Mouse (Mus musculus): ENCODE measurements around the gene Hras.

The Hras gene

DNA sequence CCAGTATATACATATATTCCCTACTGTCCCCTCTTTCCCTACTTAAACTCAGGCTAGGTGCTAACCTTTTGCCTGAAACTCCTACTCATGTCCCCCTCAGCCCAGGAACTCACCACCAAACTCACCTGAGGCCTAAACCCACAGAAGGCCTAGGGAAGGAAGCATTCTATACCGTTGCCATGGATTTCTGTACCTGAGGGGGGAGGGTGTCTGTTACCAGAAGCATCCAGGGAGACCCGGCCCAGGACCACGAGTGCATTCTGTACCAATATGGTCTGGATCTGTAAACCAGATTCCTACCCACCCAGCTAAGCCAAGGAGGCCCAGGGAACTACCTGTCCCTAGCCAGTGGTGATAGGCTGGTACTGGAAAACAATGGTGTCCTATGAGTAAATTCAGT lies 20.5 kb upstream of the Hras start:
- DNase-seq (ENCODE audit: extremely low read depth, insufficient read length, low spot score) = no peak

DNA sequence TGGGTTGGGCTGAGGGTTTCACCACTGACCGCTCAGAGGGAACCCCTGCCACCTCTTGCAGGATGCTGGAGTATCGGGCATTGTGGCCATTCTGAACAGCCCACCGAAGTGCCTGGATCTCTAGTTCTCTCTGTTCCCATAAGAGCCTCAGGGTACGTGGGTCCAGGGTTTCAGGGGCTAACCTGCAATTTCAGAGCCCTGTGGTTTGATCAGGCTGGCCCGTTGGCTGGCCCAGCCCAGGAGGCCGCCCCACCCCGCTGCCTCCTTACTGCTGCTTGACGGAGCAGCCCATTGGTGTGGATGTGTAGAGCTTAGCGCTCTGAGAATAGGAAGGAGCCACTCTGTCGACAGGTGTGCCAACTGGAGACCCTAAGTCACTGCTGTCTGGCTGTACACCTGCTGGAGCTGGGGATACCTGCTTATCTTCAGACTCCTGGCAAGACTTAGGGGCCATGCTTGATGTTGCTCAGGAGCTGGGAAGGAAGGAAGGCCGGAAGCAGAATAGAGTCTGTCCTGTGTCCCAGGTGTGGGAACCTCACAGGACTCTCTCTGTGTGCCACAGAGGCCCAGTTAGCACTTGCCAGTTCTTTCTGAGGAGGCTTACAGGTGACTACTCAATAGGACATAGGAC lies 19.9 kb upstream of the Hras start, which contains the start of gene Lmntd2:
Gene Lmntd2, minus strand, starts transcription at position 476 of the 631 bp plus-strand sequence.
- DNase-seq (ENCODE audit: extremely low read depth, insufficient read length, low spot score) = no peak

DNA sequence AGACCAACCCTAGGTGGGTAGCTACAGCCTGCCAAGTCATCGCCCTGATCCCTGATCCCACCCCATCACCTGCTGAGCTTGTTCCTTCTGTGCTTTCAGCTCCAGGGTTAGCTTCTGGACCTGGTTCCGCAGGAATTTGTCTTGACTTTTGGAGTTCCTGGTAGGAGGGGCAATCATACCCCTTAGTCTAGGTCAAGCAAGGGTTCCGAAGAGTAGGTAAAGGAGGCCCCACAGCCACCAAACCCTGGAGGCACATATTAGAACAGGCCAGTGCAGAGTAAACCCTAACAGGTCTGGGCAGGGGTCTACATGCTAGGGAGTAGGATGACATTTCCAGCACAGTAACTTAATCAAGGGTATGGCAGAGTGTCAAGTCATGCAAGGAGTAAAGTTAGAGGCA lies 19.3 kb upstream of the Hras start:
- no peak for DNase-seq (ENCODE audit: extremely low read depth, insufficient read length, low spot score)

DNA sequence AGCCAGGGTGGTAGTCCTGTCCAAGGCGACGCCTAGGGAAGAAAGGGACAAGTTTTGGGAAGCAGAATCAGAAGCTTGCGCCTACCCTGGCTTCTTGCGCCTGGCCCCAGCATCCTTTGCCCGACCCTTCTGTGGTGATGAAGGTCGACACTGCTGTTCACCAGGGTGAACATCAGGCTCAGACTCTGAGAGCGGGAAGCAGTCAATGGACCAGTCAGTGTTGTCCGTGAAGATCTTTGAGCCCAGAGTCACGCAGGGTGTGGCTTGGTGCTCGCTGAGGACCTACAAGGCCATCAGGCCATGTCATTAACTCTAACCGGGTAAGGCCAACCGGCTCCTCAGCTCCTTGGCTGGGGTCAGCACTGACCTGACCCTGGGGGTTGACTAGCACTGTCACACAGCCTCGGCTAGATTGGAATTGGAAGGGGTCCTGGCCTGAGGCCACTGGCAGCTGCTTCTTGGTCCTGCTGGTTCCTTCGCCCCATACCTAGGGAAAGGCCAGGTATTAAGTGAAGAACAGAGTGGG lies 16.9 kb upstream of the Hras start:
- no peak for DNase-seq (ENCODE audit: extremely low read depth, insufficient read length, low spot score)

DNA sequence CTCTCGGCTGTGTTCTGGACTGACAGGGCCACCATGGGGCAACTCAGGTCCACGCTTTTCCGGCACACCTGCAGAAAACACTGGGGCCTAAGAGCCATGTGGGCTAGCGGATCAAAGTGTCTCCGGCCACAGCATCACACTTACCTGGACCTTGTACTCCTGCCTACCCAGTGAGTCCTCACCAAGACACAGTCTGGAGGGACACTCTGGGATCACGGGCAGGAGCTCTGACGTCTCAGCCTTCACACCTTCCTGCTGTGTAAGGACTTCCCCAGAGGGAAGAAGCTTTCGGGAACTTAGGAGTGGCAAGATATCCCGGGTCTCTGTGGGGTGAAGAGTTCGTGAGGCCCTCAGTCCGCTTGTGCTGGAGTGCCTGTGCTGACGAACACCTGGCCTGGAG lies 16.3 kb upstream of the Hras start:
- DNase-seq (ENCODE audit: extremely low read depth, insufficient read length, low spot score) = no peak

DNA sequence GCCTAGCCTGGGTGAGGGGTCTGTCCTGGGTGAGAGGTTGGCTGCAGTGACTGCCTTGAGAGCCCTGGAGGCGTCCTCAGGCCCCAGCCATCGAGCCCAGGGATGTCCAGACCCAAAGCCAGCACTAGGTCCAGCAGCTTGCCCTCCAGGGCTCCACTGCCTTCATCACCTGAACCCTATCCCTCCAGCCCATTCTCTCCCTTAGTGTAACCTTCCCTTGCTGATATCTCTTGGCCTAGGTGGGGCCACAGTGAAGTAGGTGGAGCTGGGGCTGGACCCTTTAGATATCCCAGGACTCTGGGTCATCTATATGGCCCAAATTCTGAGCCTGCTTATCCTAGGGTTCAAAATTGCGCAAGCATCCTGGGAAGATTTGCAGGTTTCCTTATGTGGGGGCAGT lies 15.7 kb upstream of the Hras start:
- no peak for DNase-seq (ENCODE audit: extremely low read depth, insufficient read length, low spot score)

DNA sequence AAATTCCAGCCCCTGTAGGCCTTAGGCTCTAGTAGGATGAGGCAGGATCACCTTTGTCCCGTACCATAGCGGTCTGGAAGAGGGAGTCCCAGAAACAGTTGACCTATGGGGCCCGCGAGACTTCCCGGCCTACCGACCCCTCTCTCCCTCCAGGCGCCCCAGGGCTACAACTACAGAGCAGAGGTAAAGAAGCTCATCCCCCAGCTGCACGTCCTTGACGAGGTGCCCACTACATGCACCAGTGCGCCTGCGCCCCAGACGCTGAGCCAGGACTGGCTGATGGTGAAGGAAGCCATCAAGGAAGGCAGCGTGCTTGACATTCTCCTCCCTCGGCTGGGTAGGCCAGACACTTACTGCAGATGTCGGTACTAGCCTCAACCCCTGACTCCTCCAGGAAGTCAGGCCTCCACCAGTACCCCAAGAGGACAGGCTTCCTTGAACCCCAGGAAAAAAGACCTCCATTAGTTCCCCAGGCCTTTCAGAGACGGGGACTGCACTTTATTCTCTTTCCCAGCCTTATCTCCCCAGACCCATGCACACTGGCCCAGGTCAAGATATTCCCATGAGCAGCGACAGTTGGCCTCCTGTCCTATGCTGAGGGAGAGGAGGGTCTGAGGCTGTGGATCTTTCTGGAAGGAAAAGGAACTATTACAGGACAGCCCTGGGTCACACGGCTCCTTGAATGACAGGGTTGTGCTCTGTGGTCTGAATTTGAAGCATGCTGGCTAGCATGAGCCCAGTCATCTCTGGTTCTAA lies 12.6 kb upstream of the Hras start:
- DNase-seq (ENCODE audit: extremely low read depth, insufficient read length, low spot score) = no peak

DNA sequence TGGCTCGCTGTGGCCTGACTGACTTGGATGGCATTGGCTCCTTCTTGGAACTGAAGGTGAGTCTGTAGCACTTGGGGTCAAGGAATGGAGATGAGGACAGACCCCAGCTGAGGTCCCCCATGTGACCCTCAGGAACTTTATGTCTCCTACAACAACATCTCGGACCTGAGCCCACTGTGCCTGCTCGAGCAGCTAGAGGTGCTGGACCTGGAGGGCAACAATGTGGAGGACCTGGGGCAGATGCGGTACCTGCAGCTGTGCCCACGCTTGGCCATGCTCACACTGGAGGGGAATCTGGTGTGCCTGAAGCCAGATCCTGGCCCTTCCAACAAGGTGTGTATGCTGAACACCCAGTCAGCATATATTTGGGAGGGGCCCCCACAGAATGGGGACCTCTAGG lies 11.7 kb upstream of the Hras start:
- DNase-seq (ENCODE audit: extremely low read depth, insufficient read length, low spot score) = no peak

DNA sequence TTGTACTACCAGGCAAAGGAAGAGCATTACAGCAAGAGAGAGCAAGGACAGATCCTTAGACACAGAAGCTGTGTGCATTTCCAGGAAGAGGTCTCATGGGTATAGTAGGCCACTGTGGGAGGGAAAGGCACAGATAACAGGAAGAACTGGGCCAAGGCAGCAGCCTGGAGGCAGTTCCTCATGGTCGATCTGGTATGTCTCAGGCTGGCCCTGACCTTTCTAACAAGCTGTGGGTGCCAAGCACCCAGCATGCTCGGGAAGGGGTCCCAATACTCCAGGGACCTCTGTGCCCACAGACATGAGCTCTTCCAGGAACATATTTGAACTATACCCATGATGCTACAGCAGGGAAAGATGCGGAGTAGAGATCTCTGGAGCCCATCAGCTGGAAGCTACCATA lies 10.7 kb upstream of the Hras start:
- no peak for DNase-seq (ENCODE audit: extremely low read depth, insufficient read length, low spot score)

DNA sequence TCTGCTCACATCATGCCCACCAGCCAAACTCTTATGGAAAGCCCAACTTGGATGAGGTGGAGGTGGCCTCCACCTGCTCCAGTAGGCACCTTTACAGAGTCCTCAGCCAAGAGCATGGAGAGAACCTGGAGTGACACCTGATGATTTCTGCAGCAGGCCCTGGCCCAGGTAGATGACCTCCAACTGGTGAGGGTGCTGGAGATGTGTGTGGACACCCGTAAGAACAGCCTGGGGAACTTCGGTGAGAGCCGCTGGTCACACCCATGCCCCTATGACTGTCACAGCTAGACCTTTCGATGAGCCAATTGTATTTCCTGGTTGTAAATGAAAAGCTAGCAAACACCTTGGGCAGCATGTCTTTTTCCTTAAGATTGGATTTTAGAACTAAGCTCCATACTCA lies 4.3 kb upstream of the Hras start:
- no peak for DNase-seq (ENCODE audit: extremely low read depth, insufficient read length, low spot score)

DNA sequence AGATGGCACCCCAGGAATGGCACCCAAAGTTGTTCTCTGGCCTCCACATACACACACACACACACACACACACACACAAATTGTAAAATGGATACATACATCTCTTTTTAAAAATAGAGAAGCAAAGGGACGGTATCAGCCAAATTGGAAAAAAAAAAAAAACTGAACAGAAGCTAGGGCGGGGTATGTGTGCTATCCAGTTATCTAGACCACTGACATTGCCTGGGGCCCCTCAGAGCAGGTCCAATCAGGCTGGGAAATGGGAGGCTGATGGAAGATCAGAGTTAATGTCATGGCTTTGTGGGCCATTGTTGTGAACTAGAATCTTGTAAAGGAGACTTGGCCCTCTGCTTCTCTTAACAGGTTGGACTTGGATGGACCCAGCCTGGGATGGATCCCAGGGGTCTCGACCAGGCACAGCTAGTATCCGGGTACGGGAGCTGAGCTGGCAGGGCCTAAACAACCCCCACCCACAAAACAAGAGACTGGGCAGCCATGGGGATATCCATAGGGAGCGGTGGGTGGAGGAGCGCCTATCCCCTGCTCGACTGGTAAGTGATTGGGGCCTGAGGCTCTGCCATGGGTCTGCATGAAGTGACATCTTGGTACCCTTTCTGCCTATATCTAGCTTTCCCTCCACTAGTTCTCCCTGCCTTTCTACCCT lies 2.9 kb upstream of the Hras start:
- DNase-seq (ENCODE audit: extremely low read depth, insufficient read length, low spot score) = no peak

DNA sequence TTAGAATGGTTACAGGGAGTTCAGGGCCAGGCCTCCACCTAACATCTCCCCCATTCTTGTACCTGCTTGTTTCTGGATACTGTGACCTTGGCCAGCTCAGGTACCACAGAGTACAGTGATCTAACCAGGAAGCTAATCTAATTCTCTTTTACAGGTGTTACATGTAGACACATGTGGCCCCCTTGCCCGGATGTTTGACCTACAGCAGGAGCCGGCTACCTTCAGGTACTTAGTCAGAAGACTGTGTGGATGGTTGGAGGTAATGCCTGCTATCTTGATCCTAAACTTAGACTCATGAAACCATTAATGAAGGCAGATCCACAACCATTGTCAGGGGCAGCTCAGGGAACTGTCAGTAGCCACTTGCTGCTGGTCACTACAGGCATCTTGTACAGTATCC lies 1.9 kb upstream of the Hras start:
- DNase-seq (ENCODE audit: extremely low read depth, insufficient read length, low spot score) = no peak

DNA sequence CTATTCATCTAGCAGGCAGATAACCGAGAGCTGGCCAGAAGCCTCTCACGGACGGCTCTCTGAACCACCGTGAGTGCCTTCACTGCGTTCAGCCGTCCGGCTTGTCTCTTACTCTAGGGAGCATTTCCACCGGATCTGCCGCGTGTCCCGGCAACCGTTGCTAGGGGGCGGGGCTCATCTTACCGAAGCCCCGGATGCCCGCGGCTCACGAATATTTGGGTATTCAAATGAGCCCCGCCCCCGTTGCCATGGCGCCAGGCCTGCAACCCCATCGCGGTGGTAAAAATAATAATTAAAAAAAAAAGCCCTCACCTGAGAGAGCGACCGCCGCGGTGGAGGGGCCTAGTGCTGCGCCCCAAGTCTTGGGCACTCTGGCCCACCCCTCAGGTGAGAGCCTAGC lies 1.0 kb upstream of the Hras start:
- peak; percentile 77 for DNase-seq (ENCODE audit: extremely low read depth, insufficient read length, low spot score)

DNA sequence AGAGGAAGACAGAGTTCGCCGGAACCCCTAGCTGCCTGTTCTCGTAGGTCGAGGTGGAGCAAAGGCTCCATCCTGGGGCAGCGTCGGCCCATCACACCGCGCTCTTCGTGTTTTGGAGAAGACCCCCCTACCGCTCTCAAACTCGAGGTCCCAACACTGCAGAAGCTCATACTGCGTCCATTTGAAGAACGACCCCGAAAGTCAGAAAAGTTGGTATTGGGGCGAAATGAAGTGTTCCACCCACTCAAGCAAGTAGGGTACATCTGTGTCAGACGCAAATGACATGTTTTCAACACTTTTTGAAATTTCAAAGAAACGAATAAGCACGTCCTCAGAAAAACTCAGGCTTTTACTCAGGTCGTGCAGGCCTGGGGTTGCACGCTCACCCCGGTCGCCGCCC lies 604 bp upstream of the Hras start:
- DNase-seq (ENCODE audit: extremely low read depth, insufficient read length, low spot score) = no peak

DNA sequence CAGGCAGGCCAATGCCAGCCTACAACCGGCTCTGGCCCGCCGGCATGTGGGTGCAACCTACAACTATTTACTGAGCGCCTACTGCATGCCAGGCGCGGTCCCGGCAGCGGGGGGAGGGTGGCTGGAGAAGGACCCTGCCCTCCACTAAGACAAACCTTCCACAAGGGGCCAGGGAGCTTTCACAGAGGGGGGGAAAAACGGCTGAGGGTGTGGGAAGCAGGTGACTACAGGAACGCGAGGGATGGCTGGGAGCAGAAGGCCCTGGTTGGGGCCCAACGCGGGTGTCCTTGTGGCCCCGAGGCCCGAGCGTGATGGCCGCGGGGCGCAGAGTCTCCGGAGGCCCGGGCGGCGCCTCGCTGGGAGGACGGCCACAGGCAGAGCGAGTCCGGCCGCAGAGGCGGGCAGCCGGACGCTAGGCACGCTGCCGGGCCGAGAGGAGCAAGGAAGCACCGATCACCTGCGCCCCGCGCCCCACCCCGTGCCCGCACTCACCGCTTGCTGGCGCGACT lies 403 bp downstream of the Hras start:
- peak; percentile 72 for DNase-seq (ENCODE audit: extremely low read depth, insufficient read length, low spot score)

DNA sequence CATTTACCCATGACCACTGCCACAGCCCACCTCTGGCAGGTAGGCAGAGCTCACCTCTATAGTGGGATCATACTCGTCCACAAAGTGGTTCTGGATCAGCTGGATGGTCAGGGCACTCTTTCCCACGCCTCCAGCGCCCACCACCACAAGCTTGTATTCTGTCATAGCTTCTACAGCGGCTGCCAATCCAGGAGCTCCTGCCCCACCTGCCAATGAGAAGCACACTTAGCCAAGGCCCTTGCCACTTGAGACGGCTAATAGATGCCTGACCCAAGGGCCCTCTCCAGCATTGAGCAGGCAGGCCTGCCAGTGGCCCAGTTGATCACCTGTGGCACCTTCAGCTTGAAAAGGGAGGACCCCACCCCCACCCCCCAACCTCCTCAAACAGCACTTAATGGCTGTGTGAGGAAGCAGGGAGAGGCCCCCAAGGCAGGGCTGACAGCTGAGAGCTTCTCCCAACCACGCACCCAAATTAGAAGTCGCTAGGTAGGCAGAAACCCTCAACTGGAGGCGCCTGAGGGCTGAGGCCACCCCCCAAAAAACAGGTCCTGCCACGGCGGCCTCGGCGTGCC lies 943 bp downstream of the Hras start:
- peak; percentile 86 for DNase-seq (ENCODE audit: extremely low read depth, insufficient read length, low spot score)

DNA sequence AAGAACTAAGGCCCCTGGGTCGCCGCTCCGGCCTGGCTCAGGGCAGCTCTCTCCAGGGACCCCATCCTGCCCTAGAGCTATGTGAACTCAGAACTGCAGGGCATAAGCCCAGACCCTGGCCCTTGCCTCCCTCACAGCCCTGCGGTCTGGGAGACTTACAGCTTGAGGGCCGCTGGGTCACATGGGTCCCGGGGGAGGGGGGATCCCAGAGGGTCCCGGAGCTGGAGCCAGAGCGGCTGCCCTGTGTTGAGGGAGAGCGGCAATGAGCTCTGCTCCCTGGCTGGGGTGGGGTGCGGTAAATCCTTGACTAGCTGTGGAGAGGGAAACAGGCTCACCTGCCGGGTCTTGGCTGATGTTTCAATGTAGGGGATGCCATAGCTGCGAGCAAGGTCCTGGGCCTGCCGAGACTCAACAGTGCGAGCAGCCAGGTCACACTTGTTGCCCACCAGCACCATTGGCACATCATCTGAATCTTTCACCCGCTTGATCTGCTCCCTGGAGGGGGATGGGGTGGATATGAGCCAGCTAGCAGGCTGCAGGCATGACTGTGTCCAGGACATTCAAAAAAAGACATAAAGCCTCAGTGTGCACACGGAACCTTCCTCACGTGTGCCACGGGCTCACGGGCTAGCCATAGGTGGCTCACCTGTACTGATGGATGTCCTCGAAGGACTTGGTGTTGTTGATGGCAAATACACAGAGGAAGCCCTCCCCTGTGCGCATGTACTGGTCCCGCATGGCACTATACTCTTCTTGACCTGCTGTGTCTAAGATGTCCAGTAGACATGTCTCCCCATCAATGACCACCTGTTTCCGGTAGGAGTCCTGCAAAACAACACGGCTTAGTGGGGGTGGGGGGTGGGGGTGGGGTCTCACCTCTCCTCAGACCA lies 1.8 kb downstream of the Hras start:
- DNase-seq (ENCODE audit: extremely low read depth, insufficient read length, low spot score) = peak; percentile 95

DNA sequence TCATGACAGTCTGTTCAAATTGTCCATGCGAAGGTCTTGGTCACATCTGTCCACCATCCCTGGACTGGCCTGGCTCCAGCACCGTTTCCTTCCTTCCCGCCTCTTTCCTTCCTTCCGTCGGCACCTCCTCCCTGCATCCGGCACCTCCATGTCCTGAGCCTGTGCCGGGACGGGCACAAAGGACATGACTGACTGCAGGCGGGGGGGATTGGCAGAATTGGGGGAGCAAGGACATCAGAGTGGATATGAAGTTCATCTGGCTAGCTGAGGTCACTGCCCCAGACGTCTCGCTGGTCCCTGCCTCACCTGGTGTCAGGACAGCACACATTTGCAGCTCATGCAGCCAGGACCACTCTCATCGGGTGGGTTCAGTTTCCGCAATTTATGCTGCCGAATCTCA lies 2.8 kb downstream of the Hras start:
- DNase-seq (ENCODE audit: extremely low read depth, insufficient read length, low spot score) = peak; percentile 98

DNA sequence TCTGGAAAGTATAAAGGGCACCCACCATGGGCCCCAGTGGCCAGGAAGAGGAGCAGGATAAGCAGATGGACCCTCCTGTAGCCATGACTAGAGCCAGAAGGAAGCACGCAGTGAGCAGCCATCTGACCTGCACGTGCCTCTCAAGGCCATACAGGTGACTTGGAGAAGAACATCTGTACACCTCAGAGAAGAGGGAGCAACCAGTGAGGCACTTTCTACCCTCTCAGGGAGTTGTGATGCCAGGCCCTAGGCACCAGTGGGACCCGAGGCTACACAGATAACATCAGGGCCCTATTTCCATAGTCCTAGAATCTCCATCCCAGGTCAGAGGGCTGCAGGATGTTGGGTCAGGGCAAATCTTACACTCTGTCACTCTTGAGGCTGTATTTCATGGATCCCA lies 3.6 kb downstream of the Hras start:
- DNase-seq (ENCODE audit: extremely low read depth, insufficient read length, low spot score) = no peak

DNA sequence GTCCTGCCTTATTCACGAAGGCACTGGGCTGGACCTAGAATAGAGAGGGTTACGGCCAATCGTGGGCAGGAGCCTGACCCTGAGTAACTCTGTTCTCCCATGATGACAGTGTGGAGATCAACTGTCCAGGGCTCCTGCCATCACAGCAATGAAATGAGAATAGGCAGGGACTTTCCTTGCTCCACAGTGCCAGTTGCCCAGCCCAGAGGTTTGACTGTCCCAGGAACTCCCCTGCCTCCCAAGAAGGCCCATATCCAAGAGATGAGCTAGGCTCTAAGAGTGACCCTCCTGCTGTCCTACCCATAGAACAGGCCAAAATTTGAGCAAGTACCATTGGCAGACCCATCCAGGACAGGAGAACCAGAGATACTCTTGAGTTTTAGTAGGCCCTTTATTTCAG lies 5.1 kb downstream of the Hras start:
- no peak for DNase-seq (ENCODE audit: extremely low read depth, insufficient read length, low spot score)

Data from 3134 (cell line).